Mouse (Mus musculus): ENCODE data around the gene Dlg2.

The Dlg2 gene

DNA sequence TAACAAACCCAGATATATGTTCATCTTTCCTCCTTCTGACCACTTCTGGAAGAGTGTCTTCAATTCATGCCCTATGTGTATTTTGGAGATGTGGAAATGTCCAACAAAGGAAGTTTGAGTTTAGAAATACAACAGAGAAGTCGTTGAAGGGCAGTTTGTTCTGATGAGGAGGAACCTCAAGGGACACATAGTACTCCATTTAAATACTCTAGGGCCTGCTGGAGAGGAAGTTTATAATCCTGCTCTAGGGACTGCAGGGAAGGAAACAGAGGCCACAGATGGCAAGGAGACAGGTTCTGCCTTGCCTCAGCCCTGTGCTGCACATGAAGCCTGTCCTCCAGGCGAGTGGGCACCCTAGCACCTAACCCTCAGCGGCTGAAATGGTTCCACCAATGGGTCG, 1965.6 kb downstream of the Dlg2 start:
- no peak for DNase-seq (ENCODE audit: extremely low spot score, low spot score)

DNA sequence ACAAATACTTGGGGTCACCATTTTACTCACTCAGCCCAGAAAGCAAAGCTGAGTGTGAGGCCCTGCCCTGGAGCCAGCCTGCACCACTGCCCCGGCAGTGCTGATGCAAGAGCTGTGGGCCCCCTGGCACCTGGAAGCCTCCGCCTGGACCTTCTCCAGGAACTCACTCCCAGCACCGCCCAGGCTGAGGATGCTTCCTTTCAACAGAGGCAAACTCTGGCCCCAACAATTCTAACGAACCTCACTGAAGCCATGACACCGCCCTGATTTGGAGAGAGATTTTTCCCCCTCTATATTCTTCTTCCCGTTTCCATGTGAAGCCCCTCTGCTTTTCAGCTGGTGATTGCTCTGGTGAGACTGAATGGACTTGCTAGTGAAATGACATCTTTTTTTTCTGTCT, 1971.5 kb downstream of the Dlg2 start:
- no peak for DNase-seq (ENCODE audit: extremely low spot score, low spot score)

DNA sequence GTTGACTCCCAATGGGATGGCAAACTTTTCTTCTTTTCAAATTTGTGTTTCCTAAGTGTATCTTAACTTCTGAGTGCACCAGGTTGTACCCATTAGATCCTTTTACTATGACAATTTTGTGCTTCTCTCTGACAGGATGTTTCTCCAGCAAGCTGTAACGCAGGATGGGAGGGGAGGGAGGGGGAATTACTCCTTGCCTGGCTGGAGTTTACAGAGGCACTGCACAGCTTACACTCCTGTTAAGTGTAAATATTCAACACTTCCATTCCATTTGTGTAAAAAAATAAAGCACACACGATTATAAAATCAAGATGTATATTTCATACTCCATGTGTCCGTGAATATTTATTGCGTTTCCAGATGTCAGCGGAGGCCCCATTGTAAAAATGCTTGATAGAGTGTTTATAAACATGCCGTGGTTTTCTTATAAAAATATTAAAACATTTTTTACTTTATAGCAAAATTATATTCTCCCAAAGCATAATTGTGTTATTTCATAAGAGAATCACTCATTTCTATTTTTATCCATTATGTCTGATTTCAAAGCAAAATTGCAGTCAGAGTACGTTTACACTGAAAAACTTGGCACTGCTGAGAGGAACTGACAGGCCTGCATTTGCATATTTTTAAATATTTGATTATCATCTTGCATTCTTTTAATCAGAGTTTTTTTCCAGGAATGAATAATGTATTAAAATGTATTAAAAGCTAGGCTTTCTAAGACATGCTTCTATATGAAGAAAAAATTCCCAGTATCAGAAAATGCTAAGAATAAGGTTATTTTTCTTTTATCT, 1972.5 kb downstream of the Dlg2 start:
- DNase-seq (ENCODE audit: extremely low spot score, low spot score), result no peak

DNA sequence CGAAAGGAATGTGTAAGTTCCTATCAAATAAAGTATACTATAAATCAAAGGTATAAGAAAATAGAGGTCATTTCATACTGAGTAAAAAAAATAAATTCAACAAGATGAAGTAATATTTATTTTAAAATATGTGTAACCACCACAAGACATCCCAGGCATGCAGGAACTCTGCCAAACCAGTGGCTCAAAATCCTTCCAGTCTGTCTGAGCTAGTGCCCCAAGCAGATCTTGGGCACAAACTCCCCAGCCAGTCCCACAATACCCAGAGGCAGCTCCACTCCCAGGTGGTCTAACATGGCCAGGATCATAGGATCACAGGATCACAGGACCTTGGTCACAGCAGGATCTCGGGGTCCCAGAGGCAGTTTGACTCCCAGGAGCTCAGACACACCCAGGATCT, 1977.7 kb downstream of the Dlg2 start:
- DNase-seq (ENCODE audit: extremely low spot score, low spot score), result no peak

DNA sequence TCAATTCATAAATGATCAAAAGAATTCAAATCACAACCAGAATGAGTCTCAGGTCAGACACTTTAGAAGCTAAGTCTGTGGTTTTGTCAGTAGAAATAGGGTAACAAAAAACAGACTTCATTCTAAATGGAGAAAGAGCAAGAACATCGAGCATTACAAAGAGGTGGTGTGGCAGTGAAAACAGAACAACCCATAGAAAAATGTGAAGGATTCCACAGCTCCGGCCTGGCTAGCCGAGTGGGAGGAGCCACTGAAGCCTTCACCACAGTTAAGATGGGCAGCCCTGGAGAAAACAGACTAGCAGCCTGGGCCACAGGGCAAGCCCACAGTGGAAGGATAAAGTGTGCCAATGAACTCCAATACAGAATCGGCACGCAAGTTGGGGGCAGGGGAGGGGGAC, 1979.5 kb downstream of the Dlg2 start:
- DNase-seq (ENCODE audit: extremely low spot score, low spot score), result no peak

DNA sequence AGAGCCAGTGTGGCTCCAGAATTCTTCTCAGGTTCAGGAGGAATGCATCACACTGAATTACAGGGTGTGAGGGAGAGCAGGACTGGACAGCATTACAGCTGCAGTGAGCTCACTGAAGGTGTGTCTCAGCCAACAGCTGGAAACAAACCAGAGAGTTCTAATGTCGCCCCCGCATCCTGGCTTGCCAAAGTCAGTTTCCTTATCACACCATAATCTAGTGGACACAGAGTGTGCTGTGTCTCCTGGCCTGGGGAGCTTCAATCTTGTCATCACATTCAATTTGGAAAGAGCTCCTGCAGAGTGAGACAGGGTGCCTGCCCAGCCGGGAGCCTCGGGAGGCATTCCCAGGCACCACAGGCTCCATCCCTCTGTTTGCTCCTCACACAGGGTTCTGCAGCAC, 1981.3 kb downstream of the Dlg2 start:
- DNase-seq (ENCODE audit: extremely low spot score, low spot score), result no peak

DNA sequence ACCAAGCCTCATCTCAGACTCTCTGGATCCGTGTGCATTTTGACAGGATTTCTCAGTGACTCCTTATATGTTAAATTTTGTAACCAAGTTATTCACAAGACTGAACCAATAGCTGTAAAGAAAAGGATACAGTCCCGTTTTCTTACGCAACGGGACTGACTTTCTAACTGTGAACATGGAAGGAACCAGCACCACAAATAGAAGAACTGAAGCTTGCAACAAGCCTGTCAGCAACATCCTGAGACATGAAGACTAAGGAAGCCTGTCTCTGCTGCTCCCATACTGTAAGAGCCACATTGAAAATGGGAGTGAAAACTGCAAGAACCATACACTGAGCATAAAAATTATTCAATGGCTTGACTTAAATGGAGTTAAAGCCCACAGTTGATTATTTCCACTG, 1981.8 kb downstream of the Dlg2 start:
- no peak for DNase-seq (ENCODE audit: extremely low spot score, low spot score)

DNA sequence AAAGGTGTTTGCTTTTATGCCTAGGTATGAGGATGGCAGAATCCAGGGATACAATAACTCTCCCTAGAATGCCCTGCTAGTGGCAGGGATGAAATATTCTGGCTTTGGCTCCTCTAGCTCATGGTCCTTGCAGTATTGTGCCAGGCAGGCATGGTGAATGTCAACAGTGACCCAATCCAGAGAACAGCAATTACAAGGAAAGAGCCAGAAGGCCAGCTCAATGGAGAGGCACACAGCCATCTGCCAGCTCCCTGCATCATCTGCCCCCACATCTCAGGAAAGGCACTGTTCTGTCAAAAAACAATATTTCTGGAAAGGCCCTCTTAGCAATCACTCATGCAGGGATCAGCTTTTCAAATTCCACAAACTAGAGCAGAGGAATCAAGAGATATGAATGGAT, 1984.1 kb downstream of the Dlg2 start:
- no peak for DNase-seq (ENCODE audit: extremely low spot score, low spot score)

DNA sequence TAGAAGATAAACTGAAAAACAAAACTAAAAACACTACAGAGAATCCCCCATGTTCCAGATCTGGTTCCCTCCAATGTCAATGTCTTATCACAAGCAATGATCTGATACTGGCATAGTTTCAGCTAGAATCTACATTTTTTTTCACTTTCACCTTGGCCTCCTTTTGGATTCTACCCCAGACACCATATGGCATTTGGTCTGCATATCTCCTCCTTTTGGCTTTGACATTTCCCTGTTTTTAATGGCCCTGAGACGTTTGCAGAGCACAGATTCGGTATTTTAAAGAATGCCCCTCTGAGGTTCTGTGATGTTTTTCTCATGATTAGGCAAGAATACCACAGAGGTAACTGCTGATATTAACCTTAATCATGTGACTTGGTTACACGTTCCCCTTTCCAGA, 1984.8 kb downstream of the Dlg2 start:
- no peak for DNase-seq (ENCODE audit: extremely low spot score, low spot score)

DNA sequence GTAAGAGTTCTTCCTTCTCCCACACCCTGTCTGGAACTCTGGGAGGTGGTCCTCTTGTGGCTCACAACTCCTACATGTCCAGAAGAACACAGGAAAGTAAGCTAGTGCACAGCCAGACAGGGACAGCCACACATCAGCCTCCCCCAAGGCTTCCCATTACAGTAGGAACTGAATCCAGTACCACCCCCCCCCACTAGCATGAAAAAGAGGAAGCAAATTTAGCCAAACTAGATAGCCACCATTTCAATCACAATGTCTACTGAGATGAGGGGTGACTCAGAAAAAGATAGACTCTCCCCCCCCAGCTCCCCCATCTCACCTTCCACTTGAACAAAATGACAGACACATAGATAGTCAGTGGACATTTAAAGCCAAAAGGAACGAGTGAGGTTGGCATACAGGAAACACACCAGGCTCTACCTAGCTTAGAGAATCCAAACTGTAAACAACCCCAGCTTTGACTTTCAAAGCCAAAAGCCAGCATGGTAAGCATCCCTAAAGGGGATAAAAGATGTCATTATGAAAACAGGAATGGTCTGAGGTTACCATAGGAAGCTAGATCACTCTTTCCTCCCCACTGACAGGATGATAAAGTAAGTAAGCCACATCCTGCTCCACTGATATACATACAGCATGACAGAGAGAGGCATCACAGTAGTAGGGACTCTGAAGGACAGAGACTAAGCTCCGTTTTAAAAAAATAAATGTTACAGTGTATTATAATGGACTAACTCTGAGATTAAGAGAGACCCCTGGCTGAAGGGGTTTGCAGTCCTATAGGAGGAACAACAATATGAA, 1986.8 kb downstream of the Dlg2 start:
- no peak for DNase-seq (ENCODE audit: extremely low spot score, low spot score)

DNA sequence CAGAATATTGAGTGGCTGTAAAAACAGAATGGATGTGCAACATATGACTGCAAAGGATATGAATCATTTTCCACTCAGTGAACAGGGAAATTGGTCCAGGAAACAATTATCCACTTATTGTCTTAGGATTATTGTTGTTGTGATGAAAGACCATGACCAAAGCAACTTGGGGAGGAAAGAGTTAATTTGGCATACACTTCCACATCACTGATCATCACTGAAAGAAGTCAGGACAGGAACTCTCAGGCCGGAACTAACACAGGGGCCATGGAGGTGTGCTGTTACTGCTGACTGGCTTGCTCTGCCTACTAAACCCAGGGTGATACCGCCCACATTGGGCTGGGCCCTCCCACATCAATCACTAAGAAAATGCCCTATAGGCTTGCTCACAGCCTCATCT, 1987.8 kb downstream of the Dlg2 start:
- DNase-seq (ENCODE audit: extremely low spot score, low spot score), result no peak

DNA sequence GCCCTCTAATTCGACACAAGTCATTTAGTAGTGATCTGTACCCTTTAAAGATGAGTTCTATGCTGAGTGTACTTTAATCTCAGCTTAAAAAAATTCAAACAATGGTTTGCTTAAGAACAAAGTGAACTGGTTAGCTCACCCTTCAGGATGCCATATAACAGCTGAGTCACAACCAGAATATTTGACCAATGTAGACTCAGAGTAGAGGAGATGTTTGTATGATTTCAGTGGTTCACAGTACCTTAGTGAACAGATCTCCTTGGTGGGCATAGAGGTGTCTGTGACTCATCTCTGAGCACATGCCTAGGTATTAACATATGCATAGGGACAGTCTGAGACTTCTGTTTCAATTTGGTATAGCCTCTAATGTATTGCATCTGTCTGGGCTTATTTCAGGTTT, 2002.7 kb downstream of the Dlg2 start:
- DNase-seq (ENCODE audit: extremely low spot score, low spot score), result no peak

DNA sequence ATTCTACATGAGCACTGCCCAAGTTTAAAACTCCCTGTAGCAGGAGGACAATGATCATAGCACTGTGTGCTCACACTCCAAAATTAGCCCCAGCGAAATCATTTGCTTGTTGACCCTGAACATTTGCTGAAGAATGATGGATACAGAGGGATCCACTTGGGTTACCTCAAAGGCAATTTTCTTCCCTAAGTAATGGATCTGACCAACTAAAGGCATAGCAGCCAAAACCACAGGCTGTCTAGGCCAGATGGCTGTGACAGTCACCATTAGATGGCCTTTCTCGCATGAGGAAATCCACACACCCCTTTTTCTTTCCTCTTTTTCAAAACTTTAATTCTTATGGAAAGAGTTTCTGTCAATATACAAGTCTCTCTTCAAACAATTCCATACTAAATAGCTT, 2003.3 kb downstream of the Dlg2 start:
- DNase-seq (ENCODE audit: extremely low spot score, low spot score), result no peak

DNA sequence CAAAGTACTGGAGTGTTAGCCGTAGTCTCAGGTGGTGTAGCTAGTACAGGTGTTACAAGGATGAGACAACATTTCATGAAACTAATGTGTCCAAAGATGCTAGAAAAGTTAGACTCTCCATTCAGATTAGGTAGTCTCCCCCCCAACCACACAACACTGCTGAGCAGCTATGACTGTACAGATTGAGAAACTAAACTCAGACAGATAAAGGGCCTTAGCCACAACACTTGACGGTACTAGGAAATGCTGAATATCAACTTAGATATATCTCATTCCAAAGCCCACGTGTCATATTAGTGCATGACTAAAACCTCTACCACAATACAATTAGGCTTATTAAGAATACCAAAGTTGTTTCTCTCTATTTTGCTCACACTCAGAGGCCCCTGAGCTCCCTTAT, 2006.9 kb downstream of the Dlg2 start:
- DNase-seq (ENCODE audit: extremely low spot score, low spot score), result no peak

DNA sequence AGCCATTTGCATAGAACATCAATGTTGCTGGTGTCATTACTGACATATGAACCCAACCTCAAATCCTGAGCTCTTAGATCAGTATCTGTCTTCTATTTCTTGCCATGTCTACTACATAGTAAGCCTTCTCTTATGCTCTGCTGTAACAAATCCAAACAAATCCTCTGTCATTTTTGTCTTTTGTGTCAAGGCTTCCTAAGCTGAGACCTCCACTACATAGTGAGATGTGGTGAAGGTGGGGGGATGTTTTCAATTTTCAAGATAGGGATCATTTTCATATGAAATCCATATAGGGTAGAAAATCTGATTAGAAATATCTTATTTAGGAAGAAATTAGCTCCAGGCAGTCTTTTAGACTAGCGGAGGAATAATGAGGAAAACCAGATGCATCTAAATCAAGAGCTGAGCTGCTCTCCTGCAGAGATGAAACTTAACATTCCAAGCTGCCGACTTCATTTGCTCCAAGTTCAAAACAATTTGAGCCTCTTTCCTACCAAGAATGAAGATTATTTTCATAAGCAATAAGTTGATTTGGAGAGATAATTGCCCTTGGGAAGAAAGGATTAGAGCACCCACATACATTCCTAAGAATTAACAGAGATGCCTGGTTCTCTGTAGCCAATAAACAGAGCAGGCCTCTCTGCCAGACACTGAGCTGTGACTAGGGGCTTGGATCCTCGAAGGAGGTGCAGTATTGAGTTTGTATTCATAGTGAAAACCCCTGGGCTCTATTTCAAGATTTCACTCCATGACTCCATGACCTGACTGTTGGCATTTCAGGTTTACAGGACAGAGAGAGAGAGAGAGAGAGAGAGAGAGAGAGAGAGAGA, 2009.6 kb downstream of the Dlg2 start:
- DNase-seq (ENCODE audit: extremely low spot score, low spot score), result no peak

DNA sequence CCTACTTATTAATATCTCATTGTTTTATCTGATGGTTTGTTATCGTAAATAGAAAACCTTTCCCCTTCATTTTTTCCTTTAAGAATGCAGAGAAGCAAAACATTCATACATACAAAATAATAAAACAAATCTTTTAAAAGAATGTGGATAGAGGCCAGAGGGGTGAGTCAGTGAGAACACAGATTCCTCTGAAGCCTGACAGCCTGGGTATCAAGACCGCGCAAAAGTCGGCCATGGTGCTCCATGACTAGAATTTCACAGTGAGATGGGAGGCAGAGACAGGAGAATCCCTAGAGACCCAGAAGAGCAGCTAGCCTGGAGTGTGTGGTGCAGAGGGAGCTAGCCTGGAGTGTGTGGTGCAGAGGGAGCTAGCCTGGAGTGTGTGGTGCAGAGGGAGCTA, 2010.4 kb downstream of the Dlg2 start:
- no peak for DNase-seq (ENCODE audit: extremely low spot score, low spot score)

DNA sequence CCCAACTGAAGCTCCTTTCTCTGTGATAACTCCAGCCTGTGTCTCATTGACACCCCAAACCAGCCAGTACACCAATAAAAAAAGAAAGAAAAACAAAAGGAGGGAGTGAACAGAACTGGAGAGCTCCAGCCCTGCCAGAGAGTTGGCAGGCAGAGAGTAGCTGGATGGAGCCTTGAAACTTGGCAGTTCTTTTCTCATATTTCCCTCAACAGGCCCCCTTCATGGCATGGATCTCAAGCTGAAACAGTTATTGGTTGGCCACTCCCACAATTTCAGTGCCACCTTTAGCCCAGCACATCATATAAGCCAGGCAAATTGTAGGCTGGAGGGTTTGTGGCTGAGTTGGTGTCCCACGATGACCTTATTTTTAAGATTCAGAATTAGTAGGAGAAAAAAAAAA, 2015.8 kb downstream of the Dlg2 start:
- DNase-seq (ENCODE audit: extremely low spot score, low spot score), result no peak

DNA sequence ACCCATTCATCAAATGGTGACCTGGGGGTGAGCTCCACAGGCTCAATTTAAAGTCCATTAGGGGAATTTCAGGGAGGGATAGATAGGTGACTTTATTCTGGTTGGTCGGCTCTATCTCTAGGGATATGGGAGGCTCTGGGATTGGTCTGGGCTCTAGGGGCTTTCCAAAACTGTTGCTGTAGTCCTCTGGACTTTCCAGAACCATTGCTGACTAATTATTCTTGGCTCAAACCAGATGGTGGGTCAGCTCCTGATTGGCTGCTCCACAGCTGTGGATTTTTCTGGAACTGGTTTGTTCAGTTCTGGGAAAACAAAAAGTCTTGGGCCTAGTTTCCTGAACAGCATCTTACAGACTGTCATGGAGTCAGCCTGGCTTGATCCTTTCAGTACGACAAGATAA, 2017.0 kb downstream of the Dlg2 start:
- no peak for DNase-seq (ENCODE audit: extremely low spot score, low spot score)

Measured in neural tube, embryonic 10.5 days (tissue).